Mouse (Mus musculus) ES-E14 (cell line): Measurements from ENCODE around the gene Nfatc2.

Experiments
- ZC3H11A ChIP-seq: IDR thresholded peaks from 2 replicates; pipeline ENCODE4 v1.6.1; 2012; ENCODE audit warnings: low read depth, mild to moderate bottlenecking, inconsistent platforms, low read length, borderline replicate concordance
- ZNF384 ChIP-seq: IDR thresholded peaks from 2 replicates; pipeline ENCODE4 v1.6.1; 2012; ENCODE audit warnings: low read depth, low read length, inconsistent platforms

DNA sequence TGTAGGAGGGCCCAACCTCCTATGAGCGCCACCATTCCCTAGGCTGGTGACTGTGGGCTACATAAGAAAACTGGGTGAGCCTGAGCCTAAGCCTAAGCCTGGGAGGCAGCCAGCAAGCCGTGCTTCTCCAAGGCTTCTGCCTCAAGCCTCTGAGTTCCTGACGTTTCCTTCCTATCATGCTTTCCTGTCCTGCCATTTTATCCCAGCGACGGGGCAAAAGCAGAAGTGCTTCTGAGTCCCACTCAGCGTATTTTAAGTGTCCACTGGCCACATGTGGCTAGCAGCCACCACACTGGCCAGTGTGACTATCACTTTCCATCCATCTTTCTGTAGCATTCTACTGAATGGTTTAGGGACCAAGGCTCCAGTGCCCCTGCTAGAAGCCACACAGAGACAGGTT is 62.4 kb downstream of the Nfatc2 start:
- TF ChIP-seq ZC3H11A (no peak), ZNF384 (no peak)
